Mouse (Mus musculus) heart, embryonic 13.5 days (tissue): ENCODE results near the gene Lsr. TPM values are rescaled to one million over a fixed set of nuclear protein-coding genes. Genes with fewer than 3 reads are reported as not detected.
"Not testable (repeated sequence)": the region's sequence is repeated elsewhere in the genome, so short reads cannot be mapped to it uniquely, and the experiment has no call there.

Experiments
- ATAC-seq: fragments of 200-750 bp; cut with Nextera tagmentation; 2 replicates; pipeline ENCODE4 v1.8.0; 2017; ENCODE audit warnings: moderate TSS enrichment; ENCODE audit not compliant: insufficient number of reproducible peaks, low FRiP score, low TSS enrichment; ENCODE audit errors: extremely low read depth
- H3K27ac ChIP-seq: fragments of 300-500 bp; sonication (generic); replicated peaks from 2 replicates; pipeline ENCODE4 v1.5.1; 2015; ENCODE audit warnings: moderate library complexity, mild to moderate bottlenecking, inconsistent platforms
- H3K27me3 ChIP-seq: fragments of 300-500 bp; sonication (generic); replicated peaks from 2 replicates; pipeline ENCODE4 v1.6.1; 2015; ENCODE audit warnings: mild to moderate bottlenecking, inconsistent platforms
- H3K36me3 ChIP-seq: fragments of 300-500 bp; sonication (generic); 2 replicates; pipeline ENCODE4 v1.6.1; 2015; ENCODE audit warnings: mild to moderate bottlenecking, inconsistent platforms
- H3K4me1 ChIP-seq: fragments of 300-500 bp; sonication (generic); 2 replicates; pipeline ENCODE4 v1.6.1; 2015; ENCODE audit warnings: inconsistent platforms
- H3K4me2 ChIP-seq: fragments of 300-500 bp; sonication (generic); 2 replicates; pipeline ENCODE4 v1.6.1; 2015; ENCODE audit warnings: inconsistent platforms, mild to moderate bottlenecking, moderate library complexity
- H3K4me3 ChIP-seq: fragments of 300-500 bp; sonication (generic); 2 replicates; pipeline ENCODE4 v1.5.1; 2015; ENCODE audit warnings: moderate library complexity, mild to moderate bottlenecking, inconsistent platforms
- H3K9ac ChIP-seq: fragments of 300-500 bp; sonication (generic); 2 replicates; pipeline ENCODE4 v1.6.1; 2015; ENCODE audit warnings: inconsistent platforms, mild to moderate bottlenecking, moderate library complexity
- H3K9me3 ChIP-seq: fragments of 300-500 bp; sonication (generic); 2 replicates; pipeline ENCODE4 v1.6.1; 2016; ENCODE audit warnings: inconsistent platforms
- WGBS: fragments of 180-500 bp; shearing (Covaris S2); methylation state at CpG from one replicate; pipeline ENCODE4 v1.1.7; 2015; ENCODE audit warnings: mixed read lengths; 5-methylcytosine and 5-hydroxymethylcytosine counted together
- polyA plus RNA-seq: library from polyadenylated mRNA; unstranded; fragments of >200 nt; fragmentation: Nextera tagmentation; extraction: Ambion mirVana; gene quantifications from 2 replicates; pipeline ENCODE4 v1.2.1, GENCODE M21; 2015

Gene Lsr
- polyA plus RNA-seq, 1 experiment from 2014 or later, result 12.1 TPM

DNA sequence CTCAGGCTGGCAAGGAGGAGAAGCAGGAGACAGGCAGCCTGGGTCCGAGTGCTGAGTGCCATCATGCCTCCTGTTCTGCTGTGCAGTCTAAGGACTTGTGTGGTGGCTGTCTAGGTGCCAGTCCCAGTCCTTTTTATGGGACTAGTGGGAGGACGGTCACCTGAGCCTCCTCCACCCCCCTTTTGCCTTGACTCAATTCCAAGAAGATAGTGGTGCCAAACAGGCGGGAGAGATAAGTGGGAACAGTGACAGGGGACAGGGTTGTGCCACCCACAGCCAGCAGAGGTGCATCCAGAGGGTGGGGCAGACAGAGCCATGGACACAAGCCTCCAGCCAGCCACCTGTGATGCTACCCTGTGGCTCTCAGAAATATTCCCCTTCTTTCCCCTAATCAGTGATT, 49.2 kb downstream of the Lsr start:
- no peak overlapping the region for H3K4me3 ChIP-seq
- no peaks in the 10 kb centered on the region for H3K36me3 ChIP-seq
- no peaks in the 10 kb centered on the region for H3K9me3 ChIP-seq
- 0 out of 2 replicates have a peak, but pooled peaks cover 3% of the 10 kb centered on the region for H3K27me3 ChIP-seq
- no peak overlapping the region for H3K27ac ChIP-seq
- ATAC-seq, result no peak
- no peak overlapping the region for H3K4me2 ChIP-seq
- no peaks in the 10 kb centered on the region for H3K4me1 ChIP-seq
- 37% methylated on average over 3 of the region's 3 CpGs for WGBS
- H3K9ac ChIP-seq, result no peak overlapping the region

GRCm38 (mm10) chr7:30922490-30922889, 50.8 kb downstream of the Lsr start:
- H3K27me3 ChIP-seq, H3K4me2 ChIP-seq, H3K9me3 ChIP-seq, H3K4me1 ChIP-seq, ATAC-seq, H3K4me3 ChIP-seq, H3K27ac ChIP-seq, H3K9ac ChIP-seq, H3K36me3 ChIP-seq: not testable (repeated sequence)
- 25% methylated on average over 3 of the region's 3 CpGs for WGBS

DNA sequence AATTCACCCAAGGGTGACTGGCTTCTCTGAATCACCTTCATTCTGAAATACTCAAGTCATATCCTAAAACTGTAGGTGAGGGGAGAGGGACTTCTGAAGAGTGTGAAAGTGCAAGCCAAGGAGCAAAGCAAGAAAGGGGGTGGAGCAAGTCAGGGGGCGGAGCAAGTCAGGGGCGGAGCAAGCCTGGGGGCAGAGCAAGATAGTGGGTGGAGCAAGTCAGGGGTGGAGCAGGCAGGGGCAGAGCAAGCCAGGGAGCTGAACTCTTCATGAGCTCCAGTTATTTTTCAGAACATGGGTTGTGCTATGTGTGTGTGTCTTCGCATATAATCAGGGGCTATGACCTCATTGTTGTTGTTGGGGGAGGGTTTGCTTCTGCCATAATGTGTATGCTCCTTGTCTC, 53.0 kb downstream of the Lsr start:
- ATAC-seq, result no peak
- no peak overlapping the region for H3K4me3 ChIP-seq
- H3K9ac ChIP-seq, result no peak overlapping the region

DNA sequence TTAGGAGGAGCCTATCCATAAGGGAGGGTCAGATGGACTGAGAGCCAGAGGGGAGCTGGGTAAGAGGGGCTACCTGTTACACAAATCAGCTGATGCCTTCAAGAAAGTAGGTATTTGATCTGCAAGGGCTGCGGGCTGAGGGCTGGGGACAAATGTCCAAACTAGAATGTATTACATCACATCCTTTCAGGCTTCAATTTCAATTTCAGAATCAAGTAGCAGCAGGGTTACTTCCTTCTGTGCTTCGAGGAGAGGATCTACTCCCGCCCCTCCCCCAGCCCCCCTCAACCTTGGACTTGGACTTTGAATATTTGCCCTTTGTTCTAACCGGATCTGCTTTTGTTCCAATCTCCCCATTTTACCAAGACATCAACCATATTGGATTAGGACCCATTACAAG, 56.0 kb downstream of the Lsr start:
- no peak overlapping the region for H3K9ac ChIP-seq
- no peak overlapping the region for H3K4me3 ChIP-seq
- no peaks in the 10 kb centered on the region for H3K9me3 ChIP-seq
- no peak for ATAC-seq
- H3K36me3 ChIP-seq, result no peaks in the 10 kb centered on the region
- peaks cover 6% of the 10 kb centered on the region for H3K4me1 ChIP-seq
- WGBS, result 51% methylated on average over 4 of the region's 4 CpGs
- H3K27me3 ChIP-seq, result peaks cover 12% of the 10 kb centered on the region
- no peak overlapping the region for H3K4me2 ChIP-seq
- no peak overlapping the region for H3K27ac ChIP-seq

More for the DNA sequence above, 53.0 kb downstream of the Lsr start:
- Histone ChIP-seq H3K9me3 (no peaks in the 10 kb centered on the region), H3K36me3 (no peaks in the 10 kb centered on the region), H3K27me3 (peaks cover 11% of the 10 kb centered on the region), H3K4me1 (no peaks in the 10 kb centered on the region), H3K4me2 (no peak overlapping the region), H3K27ac (no peak overlapping the region)
- WGBS, result 54% methylated on average over 3 of the region's 3 CpGs

GRCm38 (mm10) chr7:30916713-30917112, 56.6 kb downstream of the Lsr start:
- H3K9me3 ChIP-seq, result no peaks in the 10 kb centered on the region
- 35% methylated on average over 6 of the region's 6 CpGs for WGBS

GRCm38 (mm10) chr7:30914732-30915131, 58.5 kb downstream of the Lsr start, which contains the start of gene Mag:
Gene Mag, minus strand, starts transcription at chr7:30914873.
- H3K4me2 ChIP-seq, result no peak within 1 kb of the TSS
- H3K4me1 ChIP-seq, result peaks cover 6% of the 10 kb centered on the region
- H3K27ac ChIP-seq, result no peak within 1 kb of the TSS
- peaks cover 15% of the 10 kb centered on the region for H3K27me3 ChIP-seq
- H3K4me3 ChIP-seq, result no peak within 1 kb of the TSS
- no peaks in the 10 kb centered on the region for H3K36me3 ChIP-seq
- 65% methylated on average over 8 of the region's 8 CpGs for WGBS
- ATAC-seq, result no peak
- no peak within 1 kb of the TSS for H3K9ac ChIP-seq
- H3K9me3 ChIP-seq, result no peaks in the 10 kb centered on the region

More at GRCm38 (mm10) chr7:30916713-30917112, 56.6 kb downstream of the Lsr start:
- no peaks in the 10 kb centered on the region for H3K36me3 ChIP-seq
- H3K4me3 ChIP-seq, result no peak overlapping the region
- no peak overlapping the region for H3K9ac ChIP-seq
- ATAC-seq, result no peak
- no peak overlapping the region for H3K4me2 ChIP-seq
- peaks cover 6% of the 10 kb centered on the region for H3K4me1 ChIP-seq
- H3K27ac ChIP-seq, result no peak overlapping the region
- H3K27me3 ChIP-seq, result peaks cover 12% of the 10 kb centered on the region

DNA sequence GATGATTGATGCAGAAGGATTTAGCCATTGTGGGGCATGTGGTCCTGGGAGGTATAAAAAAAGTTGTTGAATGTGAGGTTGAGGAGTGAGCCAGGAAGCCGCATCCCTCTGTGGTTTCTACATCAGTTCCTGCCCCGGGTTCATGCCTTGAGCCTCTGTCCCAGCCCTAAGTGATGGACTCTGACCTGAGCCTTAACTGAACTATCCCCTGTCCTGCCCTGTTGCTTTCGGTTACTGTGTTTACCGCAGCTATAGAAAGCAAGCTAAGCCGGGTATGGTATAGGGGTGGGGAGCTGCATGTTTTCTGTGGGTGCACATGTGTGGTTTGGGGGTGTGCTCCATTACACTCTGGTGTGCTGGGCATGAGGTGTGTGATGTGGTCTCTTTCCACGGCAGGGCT, 63.5 kb downstream of the Lsr start:
- Histone ChIP-seq H3K27me3 (peaks cover 37% of the 10 kb centered on the region), H3K27ac (no peak overlapping the region), H3K9ac (no peak overlapping the region), H3K36me3 (no peaks in the 10 kb centered on the region), H3K4me1 (peaks cover 15% of the 10 kb centered on the region), H3K4me3 (no peak overlapping the region), H3K9me3 (no peaks in the 10 kb centered on the region), H3K4me2 (no peak overlapping the region)
- 61% methylated on average over 6 of the region's 6 CpGs for WGBS
- ATAC-seq, result no peak

DNA sequence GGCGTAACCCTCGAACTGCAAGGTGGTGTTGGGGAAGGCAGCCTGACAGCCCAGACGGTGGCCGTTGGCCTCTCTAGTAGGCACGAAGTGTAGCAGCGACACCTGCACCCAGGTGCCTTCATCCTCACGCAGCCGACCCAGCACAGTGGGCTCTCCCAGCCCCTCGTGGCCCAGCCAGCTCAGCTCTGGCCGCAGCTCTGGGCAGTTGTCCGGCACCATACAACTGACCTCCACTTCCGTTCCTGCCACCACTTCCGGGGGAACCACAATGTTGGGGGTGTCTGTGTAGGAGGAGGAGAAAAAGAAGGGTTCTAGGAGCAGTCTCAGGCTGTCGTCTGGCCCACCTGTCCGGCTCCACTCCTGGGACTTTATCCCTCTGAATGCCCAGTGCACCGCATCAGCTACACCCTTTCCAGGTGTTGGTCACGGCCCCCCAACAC, 64.3 kb downstream of the Lsr start:
- Histone ChIP-seq H3K9ac (no peak overlapping the region), H3K27ac (no peak overlapping the region), H3K4me2 (peak overlapping the region; percentile 63), H3K4me3 (peak overlapping the region; percentile 23), H3K4me1 (peaks cover 15% of the 10 kb centered on the region), H3K36me3 (no peaks in the 10 kb centered on the region), H3K27me3 (peaks cover 36% of the 10 kb centered on the region), H3K9me3 (no peaks in the 10 kb centered on the region)
- ATAC-seq, result no peak
- 24% methylated on average over 16 of the region's 17 CpGs for WGBS

GRCm38 (mm10) chr7:30908277-30908991, 64.8 kb downstream of the Lsr start:
- Histone ChIP-seq H3K4me2 (peak overlapping the region; percentile 63), H3K27ac (no peak overlapping the region), H3K27me3 (peaks cover 39% of the 10 kb centered on the region), H3K9ac (0 out of 2 replicates have a peak overlapping the region, but pooled peaks have one; percentile 3), H3K4me1 (peaks cover 14% of the 10 kb centered on the region), H3K9me3 (no peaks in the 10 kb centered on the region), H3K4me3 (peak overlapping the region; percentile 23), H3K36me3 (no peaks in the 10 kb centered on the region)
- no peak for ATAC-seq
- 2% methylated on average over 23 of the region's 26 CpGs for WGBS

Other genes starting within 250 kb of the Lsr start
- gene Tmem147, start 243.9 kb downstream of the Lsr start, polyA plus RNA-seq, result 165 and 182 TPM in 2 replicates
- 0.20 and 0.64 TPM in 2 replicates for gene Gapdhs, start 229.8 kb downstream of the Lsr start, polyA plus RNA-seq
- 0.47 and 0.68 TPM in 2 replicates for gene Sbsn, start 222.0 kb downstream of the Lsr start, polyA plus RNA-seq
- gene Dmkn, start 209.7 kb downstream of the Lsr start, polyA plus RNA-seq, result 0.71 and 1.2 TPM in 2 replicates
- 0.41 and 0.53 TPM in 2 replicates for gene Krtdap, start 185.6 kb downstream of the Lsr start, polyA plus RNA-seq
- gene Ffar2, start 149.7 kb downstream of the Lsr start, polyA plus RNA-seq, result not detected in 2 replicates
- gene Ffar3, start 117.3 kb downstream of the Lsr start, polyA plus RNA-seq, result not detected in 2 replicates
- gene Ffar1, start 111.9 kb downstream of the Lsr start, polyA plus RNA-seq, result not detected in 2 replicates
- not detected in 2 replicates for gene Cd22, start 93.1 kb downstream of the Lsr start, polyA plus RNA-seq
- gene Mag, start 58.6 kb downstream of the Lsr start, polyA plus RNA-seq, result 0.08 and 0.10 TPM in 2 replicates
- not detected in 2 replicates for gene Hamp2, start 48.8 kb downstream of the Lsr start, polyA plus RNA-seq
- 0.71 TPM in 1 of 2 replicates, not detected in the other for gene Hamp, start 29.4 kb downstream of the Lsr start, polyA plus RNA-seq
- 16.8 and 17.3 TPM in 2 replicates for gene Usf2, start 16.7 kb downstream of the Lsr start, polyA plus RNA-seq
- gene Fam187b, start 326 bp upstream of the Lsr start, polyA plus RNA-seq, result 1.1 and 1.4 TPM in 2 replicates
- gene Fxyd5, start 69.0 kb upstream of the Lsr start, polyA plus RNA-seq, result 35.5 and 39.2 TPM in 2 replicates
- 2.0 and 3.6 TPM in 2 replicates for gene Fxyd7, start 78.0 kb upstream of the Lsr start, polyA plus RNA-seq
- 1,042 and 1,184 TPM in 2 replicates for gene Fxyd1, start 83.7 kb upstream of the Lsr start, polyA plus RNA-seq
- 0.19 and 0.21 TPM in 2 replicates for gene Lgi4, start 85.9 kb upstream of the Lsr start, polyA plus RNA-seq
- gene Fxyd3, start 103.2 kb upstream of the Lsr start, polyA plus RNA-seq, result 2.0 and 2.2 TPM in 2 replicates
- gene Hpn, start 141.8 kb upstream of the Lsr start, polyA plus RNA-seq, result 2.4 and 3.6 TPM in 2 replicates
- 2.5 and 3.1 TPM in 2 replicates for gene Scn1b, start 153.5 kb upstream of the Lsr start, polyA plus RNA-seq
- 50.3 and 51.8 TPM in 2 replicates for gene Gramd1a, start 182.4 kb upstream of the Lsr start, polyA plus RNA-seq